Mouse (Mus musculus) megakaryocyte, adult 5-6 weeks (primary cell): Measurements from ENCODE around the gene Wbp4. TPM values are rescaled to one million over a fixed set of nuclear protein-coding genes. Genes with fewer than 3 reads are reported as not detected.

Source experiments
- ATAC-seq: 2 replicates; pipeline ENCODE4 v1.8.0; 2016; ENCODE audit warnings: mild to moderate bottlenecking, inconsistent platforms; ENCODE audit not compliant: poor library complexity, severe bottlenecking
- total RNA-seq, 2 experiments: library from RNA; stranded (forward) in 1 of 2; stranded (reverse) in 1 of 2; fragments of 153-499, 151-499 nt in 1 of 2; fragments of 221-1000, 200-1000 nt in 1 of 2; gene quantifications; 2 replicates each; pipeline versions ENCODE4 v1.2.3 to v1.2.4; 2015 to 2017

Gene Wbp4
- total RNA-seq, 2 experiments from 2014 or later: 31.4 to 75.8 TPM

DNA sequence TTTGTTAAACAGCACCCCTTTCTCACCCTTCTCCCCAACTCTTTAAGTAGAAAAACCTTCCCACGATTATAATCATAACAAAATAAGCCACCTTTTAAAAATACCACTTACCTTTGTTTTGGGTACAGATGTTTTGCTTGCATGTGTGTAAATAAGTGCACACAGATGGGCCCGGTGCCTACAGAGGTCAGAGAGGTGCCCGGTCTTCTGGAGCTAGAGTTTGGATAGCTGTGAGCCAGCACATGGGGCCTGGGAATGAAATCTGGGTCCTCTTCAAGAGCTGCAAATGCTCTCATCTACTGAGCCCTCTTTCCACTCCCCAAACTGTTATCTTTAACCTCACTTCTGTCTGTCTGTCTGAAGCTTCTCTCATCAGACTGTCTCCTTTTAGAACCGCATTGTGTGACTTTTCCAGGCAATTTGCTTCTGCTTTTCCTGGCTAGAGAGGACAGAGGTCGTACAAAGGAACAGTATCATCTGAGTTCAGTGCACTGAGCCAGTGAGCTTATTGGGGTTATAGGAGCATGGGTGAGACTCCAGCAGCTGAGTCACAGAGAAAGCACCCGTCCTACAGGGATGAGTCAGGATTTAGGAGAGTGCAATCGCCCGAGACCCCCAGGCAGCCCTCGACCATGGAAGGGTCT lies 27.5 kb upstream of the Wbp4 start:
- ATAC-seq: no peak

DNA sequence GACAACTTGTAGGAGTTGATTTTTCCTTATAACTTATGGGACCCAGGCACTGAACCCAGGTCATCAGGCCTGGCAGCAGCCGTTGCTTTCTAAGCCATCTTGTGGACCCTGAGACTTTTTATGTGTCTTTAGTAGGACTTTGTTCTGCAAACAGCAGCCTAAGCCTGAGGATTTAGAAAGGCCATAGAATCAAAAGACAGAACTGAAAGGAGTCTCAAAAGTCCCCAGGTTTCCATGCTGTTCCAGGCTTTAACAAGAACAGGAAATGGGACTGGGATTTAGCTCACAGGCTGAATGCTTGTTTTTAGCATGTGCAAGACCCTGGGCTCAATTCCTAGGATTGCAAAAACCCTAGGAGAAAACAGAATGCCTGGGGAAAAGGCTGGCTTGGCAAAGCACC lies 26.5 kb upstream of the Wbp4 start:
- no peak for ATAC-seq

- ATAC-seq: no peak
These were observed 24.9 kb upstream of the Wbp4 start for GRCm38 (mm10) chr14:79506207-79506606.

- ATAC-seq: no peak
These were observed 23.1 kb upstream of the Wbp4 start for GRCm38 (mm10) chr14:79504246-79505006.

- peak; percentile 27; the same call in 1 of the 2 replicates for ATAC-seq
These were observed 22.2 kb upstream of the Wbp4 start for GRCm38 (mm10) chr14:79503371-79504075.

DNA sequence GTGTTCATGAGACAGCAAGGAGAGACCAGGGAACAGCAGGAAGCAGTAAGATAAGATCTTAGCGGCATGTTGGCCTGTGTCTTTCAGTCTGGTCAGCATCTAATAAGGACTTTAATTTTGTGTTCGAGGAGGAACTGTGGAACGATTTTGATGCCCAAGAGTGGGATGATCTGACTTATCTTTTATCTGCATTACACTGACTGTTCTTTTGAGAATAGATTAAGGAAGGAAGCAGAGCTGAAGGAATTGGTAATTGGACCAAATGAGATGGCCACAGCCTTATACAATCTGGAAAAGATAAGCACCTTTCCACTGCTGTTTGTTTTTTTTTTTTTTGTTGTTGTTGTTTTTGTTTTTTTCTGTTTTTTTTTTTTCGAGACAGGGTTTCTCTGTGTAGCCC lies 19.4 kb upstream of the Wbp4 start:
- no peak for ATAC-seq

DNA sequence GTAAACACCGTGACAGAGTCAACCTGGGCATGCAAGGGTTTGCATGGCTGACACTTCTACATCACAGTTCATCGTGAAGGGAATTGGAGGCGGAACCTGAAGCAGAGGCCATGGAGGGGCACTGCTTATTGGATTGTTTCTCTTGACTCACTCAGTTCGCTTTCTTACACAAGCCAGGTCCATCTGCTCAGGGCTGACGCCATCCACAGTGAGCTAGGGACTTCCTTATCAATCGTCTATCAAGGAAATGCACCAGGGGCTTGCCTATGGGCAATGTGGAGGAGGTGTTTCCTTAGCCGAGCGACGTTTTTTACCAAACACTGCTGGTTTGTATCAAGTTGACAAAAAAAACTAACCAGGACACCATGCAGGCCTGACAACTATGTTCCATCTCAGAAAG lies 18.0 kb upstream of the Wbp4 start:
- peak; percentile 91 for ATAC-seq

- ATAC-seq: no peak
These were observed 13.0 kb upstream of the Wbp4 start for GRCm38 (mm10) chr14:79494349-79494748.

- ATAC-seq: no peak
These were observed 8.9 kb upstream of the Wbp4 start for GRCm38 (mm10) chr14:79490246-79490645.

- no peak for ATAC-seq
These were observed 7.8 kb upstream of the Wbp4 start for GRCm38 (mm10) chr14:79489150-79489549.

DNA sequence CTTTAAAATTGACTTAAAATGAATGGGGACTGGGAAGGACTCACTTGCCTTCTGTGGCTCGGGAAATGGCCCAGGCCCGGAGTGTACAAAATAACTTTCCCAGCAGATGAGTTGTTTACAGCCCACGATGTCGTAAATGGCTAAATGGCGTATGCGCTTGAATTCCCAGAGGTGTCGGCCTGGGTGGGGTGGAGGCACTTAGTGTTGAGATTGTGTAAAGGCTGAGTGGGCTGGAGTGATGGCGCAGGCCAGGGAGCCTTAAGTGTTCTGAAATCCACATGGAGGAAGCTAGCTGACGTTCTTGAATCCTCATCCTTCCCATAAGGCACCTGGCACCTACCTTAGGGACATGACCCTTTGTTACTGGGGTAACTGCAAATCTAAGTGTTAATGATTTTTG lies 7.2 kb upstream of the Wbp4 start:
- no peak for ATAC-seq

GRCm38 (mm10) chr14:79486993-79487731 lies 5.8 kb upstream of the Wbp4 start:
- peak; percentile 39 for ATAC-seq

GRCm38 (mm10) chr14:79486617-79486992 lies 5.3 kb upstream of the Wbp4 start:
- ATAC-seq: no peak

DNA sequence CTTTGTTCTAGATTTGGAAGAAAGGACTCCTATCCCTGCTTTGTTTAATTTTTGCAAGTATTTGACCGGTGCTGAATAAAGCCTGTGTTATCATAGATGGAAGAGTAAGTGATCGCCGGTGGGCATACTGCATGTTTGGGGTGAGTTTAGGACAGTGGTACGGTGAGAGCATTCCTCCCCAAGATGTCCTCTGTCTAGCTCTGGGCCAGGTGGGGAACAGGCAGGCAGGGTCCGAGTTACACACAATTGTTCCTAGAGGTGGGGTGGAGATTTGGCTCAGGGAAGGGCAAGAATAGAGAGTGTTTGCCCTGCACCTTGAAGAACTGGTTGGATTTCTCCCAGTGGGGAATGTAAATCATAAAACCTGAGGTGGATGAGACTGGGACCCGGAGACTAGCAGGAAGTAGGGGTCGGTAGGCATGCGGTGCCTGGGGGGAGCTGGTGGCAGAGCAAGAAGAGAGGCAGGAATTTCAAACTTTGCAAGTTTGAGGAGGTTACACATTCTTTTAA lies 2.3 kb upstream of the Wbp4 start:
- no peak for ATAC-seq

DNA sequence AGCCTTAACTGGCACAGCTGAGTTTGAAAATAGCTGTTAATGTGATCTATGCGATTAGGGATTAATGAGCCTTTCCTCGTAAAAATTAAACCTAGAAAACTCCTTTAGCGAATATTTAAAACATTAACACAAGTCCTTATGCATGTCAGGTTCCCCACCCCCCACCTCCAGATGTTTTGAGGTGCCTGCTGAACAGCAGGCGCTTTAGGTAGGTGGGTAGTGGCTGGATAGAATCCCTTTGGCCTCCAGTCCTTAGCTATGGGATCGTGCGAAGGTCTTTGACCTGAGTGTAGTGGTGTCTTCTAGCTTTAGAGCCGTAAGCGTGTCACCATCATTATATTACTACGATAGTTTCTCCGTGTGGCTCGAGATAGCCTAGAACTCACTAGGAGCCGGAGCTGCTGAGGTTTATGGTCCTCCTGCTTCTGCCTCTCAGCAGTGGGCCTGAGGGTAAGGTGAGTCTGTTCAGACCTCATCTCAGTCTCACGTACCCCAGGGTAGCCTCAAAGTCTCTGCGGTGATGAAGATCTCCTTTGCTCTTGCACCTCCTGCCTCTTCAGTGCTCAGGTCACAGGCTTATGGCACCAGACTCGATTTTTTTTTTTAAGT lies 1.5 kb upstream of the Wbp4 start:
- no peak for ATAC-seq

DNA sequence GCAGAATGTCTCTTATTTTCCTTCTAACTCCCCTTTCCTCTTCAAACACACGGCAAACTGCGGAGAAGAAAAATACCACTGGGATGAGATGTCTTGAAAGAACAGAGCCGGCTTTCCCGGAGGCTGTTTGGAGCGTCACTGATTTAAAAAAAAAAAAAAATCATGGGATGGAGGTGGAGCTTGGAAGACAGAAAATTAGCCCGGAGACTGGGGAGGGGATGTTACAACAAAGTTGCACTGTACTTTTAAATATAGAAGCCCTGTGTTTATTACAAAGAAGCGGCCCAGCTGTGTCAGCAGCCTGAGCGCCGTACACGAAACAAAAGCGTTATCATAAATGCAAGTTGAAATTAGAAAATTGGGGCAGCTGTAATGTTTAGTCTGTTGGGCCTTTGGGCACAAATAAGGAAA lies 936 bp upstream of the Wbp4 start:
- no peak for ATAC-seq

- ATAC-seq: peak; percentile 68
These were observed 539 bp downstream of the Wbp4 start, which contains the start of gene Elf1 for GRCm38 (mm10) chr14:79480624-79481338. TSS of gene Elf1 (plus strand) at chr14:79481194.

DNA sequence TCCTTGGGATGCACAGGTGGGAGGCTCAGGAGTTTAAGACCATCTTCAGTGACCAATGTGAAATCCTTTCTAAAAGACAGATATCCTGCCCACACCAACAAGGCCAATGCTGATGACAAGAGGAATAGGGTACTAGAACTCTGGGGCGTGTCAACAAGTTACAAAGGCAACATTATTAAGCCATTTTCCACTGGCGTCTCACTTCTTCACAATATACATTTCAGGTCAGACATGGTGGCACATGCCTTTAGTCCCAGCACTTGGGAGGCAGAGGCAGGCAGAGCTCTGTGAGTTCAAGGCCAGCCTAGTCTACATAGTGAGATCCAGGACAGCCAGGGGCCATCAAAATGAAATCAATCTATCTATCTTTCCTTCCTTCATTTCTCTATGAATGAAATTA lies 7.9 kb downstream of the Wbp4 start:
- no peak for ATAC-seq

DNA sequence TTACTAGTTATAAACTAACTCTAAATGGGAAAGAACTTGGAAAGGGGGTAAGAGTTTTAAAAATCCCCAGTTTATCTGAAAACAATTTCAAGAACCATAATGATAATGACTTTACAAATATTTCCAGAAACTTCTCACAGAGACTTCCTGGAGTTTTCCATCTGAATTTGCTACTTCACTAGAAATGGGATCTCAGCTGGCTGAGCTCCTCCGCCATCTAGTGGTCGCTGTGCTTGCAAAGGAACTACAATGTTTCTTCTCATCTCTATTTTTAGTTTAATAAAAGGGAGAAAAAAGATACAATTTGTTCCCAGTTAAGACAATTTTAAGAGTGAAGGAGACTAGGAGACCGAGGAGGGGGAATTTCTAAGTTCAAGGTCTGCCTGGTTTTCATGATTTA lies 13.7 kb downstream of the Wbp4 start:
- ATAC-seq: peak; percentile 54; the same call in 1 of the 2 replicates

GRCm38 (mm10) chr14:79465623-79466022 lies 15.7 kb downstream of the Wbp4 start:
- ATAC-seq: 0 out of 2 replicates have a peak, but pooled peaks have one; percentile 21
